ENCODE assay signal across 8 mouse cellular contexts in genomic region chr7:80900944-80901501, GRCm38 (mm10). TPM values are rescaled to one million over a fixed set of nuclear protein-coding genes. Genes with fewer than 3 reads are reported as not detected.
DNase-seq lines count a peak whose midpoint lies in the region; ATAC-seq lines count a peak whose summit lies in the region.

Gene Wdr73, minus strand, starts transcription at chr7:80901269.

- peak within 1 kb of the TSS; percentile 76 for H3K4me3 ChIP-seq in lung, embryonic 16.5 days (ENCODE audit: low read length)

- H3K4me1 ChIP-seq in lung, embryonic 16.5 days (replicated peaks; ENCODE audit: control insufficient read depth, insufficient read depth, low read length) = peaks cover 18% of the 10 kb centered on the region

- H3K27ac ChIP-seq in lung, embryonic 16.5 days (ENCODE audit: low read length) = peak within 1 kb of the TSS; percentile 89

- H3K36me3 ChIP-seq in lung, embryonic 16.5 days (ENCODE audit: control insufficient read depth, insufficient read depth, low read length) = peaks cover 9% of the 10 kb centered on the region

- no peaks in the 10 kb centered on the region for H3K9me3 ChIP-seq in lung, embryonic 16.5 days (ENCODE audit: control insufficient read depth, low read length)

- ATAC-seq in hematopoietic stem cell, adult 5-6 weeks (replicated peaks in 1 of 2; ENCODE audit: insufficient read depth in 1 of 2, low FRiP score in 2 of 2, low TSS enrichment in 1 of 2, low read depth in 1 of 2, poor library complexity in 2 of 2, severe bottlenecking in 2 of 2) = peak; percentile 95 to 96
- ATAC-seq in lung, embryonic 16.5 days (ENCODE audit: low read depth) = peak; percentile 96

- DNase-seq in MEL-GATA-1-ER (ENCODE audit: extremely low read depth, low read depth) = peak; percentile 80
- peak; percentile 80 for DNase-seq in cerebellum, adult 8-10 months
- DNase-seq in forelimb bud, embryonic 11.5 days (ENCODE audit: low read depth, low spot score) = peak; percentile 89
- peak; percentile 71 for DNase-seq in layer of hippocampus, adult 9-10 months (ENCODE audit: low spot score)
- DNase-seq in ovary, postnatal 10 days (ENCODE audit: low spot score) = peak; percentile 72
- DNase-seq in thymus, postnatal 10 days (ENCODE audit: low spot score in 2 of 2) = peak; percentile 85 to 91

- H3K4me2 ChIP-seq in lung, embryonic 16.5 days (ENCODE audit: low read depth, low read length) = peak within 1 kb of the TSS; percentile 89

- WGBS in lung, embryonic 16.5 days = under 1% methylated on average over 36 of the region's 36 CpGs

- H3K9ac ChIP-seq in lung, embryonic 16.5 days (ENCODE audit: low read length) = peak within 1 kb of the TSS; percentile 77

- H3K27me3 ChIP-seq in lung, embryonic 16.5 days (ENCODE audit: control insufficient read depth, insufficient read depth, low read depth, low read length) = no peaks in the 10 kb centered on the region

RNA-seq across cellular contexts. Expression of gene Wdr73, which starts in this region (rescaled TPM):
- total RNA-seq in hematopoietic stem cell, adult 5-6 weeks (2017) = 20.4 and 35.8 TPM in 2 replicates
- polyA plus RNA-seq in lung, embryonic 16.5 days (2015; fragmentation: Nextera tagmentation; extraction: Ambion mirVana) = 32.2 and 35.5 TPM in 2 replicates

Comparison
In these comparisons a context has a peak if more than half of its experiments do, and no peak if none do; other contexts are left out.
1. Peak in every context shown above with its lines: DNase-seq, ATAC-seq, H3K4me3 ChIP-seq and H3K27ac ChIP-seq.